Mouse (Mus musculus) MEL (cell line): ENCODE results near the gene Eapp.

Experiments
- E2F4 ChIP-seq: IDR thresholded peaks from 2 replicates; pipeline ENCODE4 v1.6.1; 2011; ENCODE audit warnings: low read depth, low read length, improper control_type of control experiment, borderline replicate concordance
- EP300 ChIP-seq, 2 experiments: IDR thresholded peaks; 2 replicates each; pipeline ENCODE4 v1.6.1; 2011; ENCODE audit warnings: improper control_type of control experiment in 2 of 2, low read length in 2 of 2, low read depth in 1 of 2, mild to moderate bottlenecking in 1 of 2
- MXI1 ChIP-seq: IDR thresholded peaks from 2 replicates; pipeline ENCODE4 v1.6.1; 2011; ENCODE audit warnings: mild to moderate bottlenecking, low read depth, low read length, improper control_type of control experiment
- POLR2A ChIP-seq, 2 experiments: IDR thresholded peaks; 2 replicates each; pipeline ENCODE4 v1.6.1; 2011 to 2012; ENCODE audit warnings: low read length in 2 of 2, mild to moderate bottlenecking in 2 of 2, control low read depth in 1 of 2, improper control_type of control experiment in 1 of 2, low read depth in 1 of 2, moderate library complexity in 1 of 2; ENCODE audit not compliant: control insufficient read depth in 1 of 2, insufficient read depth in 1 of 2, poor library complexity in 1 of 2
- RCOR1 ChIP-seq: IDR thresholded peaks from 2 replicates; pipeline ENCODE4 v1.6.1; 2012; ENCODE audit warnings: low read depth, mild to moderate bottlenecking, inconsistent platforms, low read length, improper control_type of control experiment
- SIN3A ChIP-seq: IDR thresholded peaks from 2 replicates; pipeline ENCODE4 v1.6.1; 2012; ENCODE audit warnings: low read length, improper control_type of control experiment, inconsistent platforms
- SMC3 ChIP-seq: IDR thresholded peaks from 2 replicates; pipeline ENCODE4 v1.6.1; 2011; ENCODE audit warnings: low read depth, low read length, improper control_type of control experiment
- UBTF ChIP-seq: IDR thresholded peaks from 2 replicates; pipeline ENCODE4 v1.6.1; 2012; ENCODE audit warnings: low read depth, mild to moderate bottlenecking, inconsistent platforms, low read length, improper control_type of control experiment, moderate library complexity, borderline replicate concordance; ENCODE audit not compliant: insufficient read depth
- ZC3H11A ChIP-seq: IDR thresholded peaks from 2 replicates; pipeline ENCODE4 v1.6.1; 2012; ENCODE audit warnings: low read depth, mild to moderate bottlenecking, inconsistent platforms, low read length, improper control_type of control experiment

DNA sequence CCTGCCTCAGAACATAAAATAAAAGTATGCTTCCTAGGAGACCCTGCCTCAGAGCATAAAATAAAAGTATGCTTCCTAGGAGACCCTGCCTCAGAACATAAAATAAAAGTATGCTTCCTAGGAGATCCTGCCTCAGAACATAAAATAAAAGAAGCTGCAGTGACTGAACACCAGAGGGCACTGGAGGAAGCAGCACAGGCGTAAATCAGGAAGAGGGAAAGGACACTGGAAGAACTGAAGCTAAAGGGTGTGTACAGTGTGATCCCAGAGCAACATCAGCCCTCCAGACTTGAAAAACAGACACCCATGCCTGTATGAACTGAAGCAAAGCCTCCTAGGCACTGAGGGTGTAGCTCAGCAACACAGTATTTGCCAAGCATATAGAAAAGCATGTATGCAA is 12.5 kb downstream of the Eapp start:
- TF ChIP-seq UBTF (no peak), E2F4 (no peak), ZC3H11A (no peak), MXI1 (no peak), POLR2A (IDR thresholded peaks at IDR 0.05; ENCODE audit: control insufficient read depth in 1 of 2, insufficient read depth in 1 of 2, low read depth in 1 of 2, low read length in 2 of 2, poor library complexity in 1 of 2) (no peak), EP300 (IDR thresholded peaks at IDR 0.05; ENCODE audit: low read depth in 1 of 2, low read length in 2 of 2) (no peak), RCOR1 (no peak), SIN3A (no peak), SMC3 (peak; percentile 22; the same call in 1 of the 2 replicates)
